Mouse (Mus musculus) heart, adult 10 weeks (tissue): Measurements from ENCODE around the gene Ankzf1. TPM values are rescaled to one million over a fixed set of nuclear protein-coding genes. Genes with fewer than 3 reads are reported as not detected.

ENCODE experiments used
- polyA plus RNA-seq: library from polyadenylated mRNA; stranded (reverse); fragments of 350-450 nt; fragmentation: Illumina TruSeq; extraction: RNeasy Lipid Tissue Mini Kit (QIAGEN cat#74804); gene quantifications from one replicate; pipeline ENCODE4 v1.2.3, GENCODE M21; 2014; ENCODE audit warnings: low read depth, low replicate concordance

Ankzf1 gene
- 18.6 TPM for polyA plus RNA-seq

DNA sequence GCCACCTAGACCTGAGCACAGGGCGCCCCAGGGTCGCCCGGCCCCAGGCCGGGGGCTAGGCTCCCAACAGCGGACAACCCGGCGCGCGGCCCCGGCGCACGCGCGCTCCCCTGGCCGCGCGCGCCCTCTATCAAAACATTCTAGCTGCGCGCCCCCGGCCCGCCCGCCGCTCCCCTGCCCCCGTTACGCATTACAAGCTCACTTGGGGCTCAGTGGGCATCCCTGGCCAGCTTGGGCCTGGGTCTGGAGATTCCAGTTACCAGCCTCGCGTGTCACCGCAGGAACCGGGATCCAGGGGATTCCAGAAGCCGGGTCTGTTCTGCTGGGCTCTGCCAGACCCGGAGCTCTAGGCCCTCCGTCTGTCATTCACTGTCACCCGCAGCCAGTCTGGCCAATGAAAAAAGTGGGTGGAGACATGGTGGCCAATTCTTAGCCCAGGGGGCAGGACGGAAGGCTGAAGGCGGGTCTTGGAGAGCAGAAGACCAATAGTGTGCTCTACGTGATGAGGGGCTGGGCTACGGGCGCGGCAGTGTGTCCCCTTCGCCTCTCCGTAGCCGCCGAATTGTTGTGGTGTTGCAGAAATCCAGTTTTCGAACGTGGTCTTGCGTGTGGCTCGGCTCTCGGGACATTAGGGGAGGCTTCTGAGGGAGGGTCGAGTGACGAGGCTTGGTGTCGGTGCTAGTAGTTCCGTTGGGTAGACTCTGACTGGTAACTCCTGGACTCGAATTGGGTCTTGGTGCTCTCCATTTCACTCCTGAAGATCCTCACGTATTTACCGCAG lies at the start of gene Ankzf1, which contains the start of gene Atg9a:
Gene Ankzf1, plus strand, starts transcription at position 530 of the 781 bp plus-strand sequence.
Gene Atg9a, minus strand, starts transcription at position 575 of the 781 bp plus-strand sequence.

DNA sequence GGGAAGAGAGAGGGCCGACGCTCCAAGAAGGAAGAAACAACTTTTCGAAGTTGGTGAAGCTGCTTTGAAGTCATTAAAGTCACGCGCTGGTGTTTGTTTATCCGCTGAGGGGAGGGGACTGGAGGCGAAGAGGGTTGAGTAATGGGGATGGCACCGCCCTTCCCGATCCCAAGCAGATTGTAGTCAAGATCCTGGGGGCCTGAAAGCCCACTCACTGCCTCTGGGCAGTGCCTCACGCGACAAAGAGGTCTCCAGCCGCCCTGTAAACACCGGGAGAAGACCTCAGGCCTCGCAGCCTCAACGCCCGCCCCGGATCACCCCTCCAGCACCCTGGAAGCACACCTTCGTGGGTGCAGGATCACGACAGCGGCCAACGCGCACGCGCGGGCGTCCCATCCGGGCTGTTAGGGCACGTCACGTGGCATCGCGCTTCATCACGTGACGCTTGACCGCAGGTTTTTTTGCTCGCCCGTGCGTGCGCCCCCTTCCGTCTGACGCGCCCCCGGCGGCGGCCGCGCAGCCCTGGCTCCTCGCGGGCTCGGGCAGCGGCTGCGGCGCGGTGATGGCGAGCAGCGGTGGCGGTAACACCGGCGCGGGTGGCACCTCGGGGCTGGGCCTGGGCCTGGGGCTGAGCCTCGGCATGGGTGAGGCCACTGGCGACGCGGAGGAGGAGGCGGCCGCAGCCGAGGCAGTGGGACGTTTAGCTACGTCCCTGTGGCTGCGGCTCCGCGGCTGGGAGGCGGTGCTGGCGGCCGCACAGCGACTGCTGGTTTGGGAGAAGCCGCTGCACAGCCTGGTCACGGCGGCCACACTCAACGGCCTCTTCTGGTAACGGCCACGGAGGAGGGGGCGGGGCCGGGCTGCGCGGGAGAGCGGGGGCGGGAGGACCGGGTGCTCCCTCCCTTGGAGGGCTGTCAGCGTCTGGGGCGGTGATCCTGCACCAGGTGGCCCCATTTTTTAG lies 49.4 kb upstream of the Ankzf1 start, which contains the start of the genes Cnppd1 and Retreg2:
Gene Cnppd1, minus strand, starts transcription at position 411 of the 961 bp plus-strand sequence.
Gene Retreg2, plus strand, starts transcription at position 478 of the 961 bp plus-strand sequence.

DNA sequence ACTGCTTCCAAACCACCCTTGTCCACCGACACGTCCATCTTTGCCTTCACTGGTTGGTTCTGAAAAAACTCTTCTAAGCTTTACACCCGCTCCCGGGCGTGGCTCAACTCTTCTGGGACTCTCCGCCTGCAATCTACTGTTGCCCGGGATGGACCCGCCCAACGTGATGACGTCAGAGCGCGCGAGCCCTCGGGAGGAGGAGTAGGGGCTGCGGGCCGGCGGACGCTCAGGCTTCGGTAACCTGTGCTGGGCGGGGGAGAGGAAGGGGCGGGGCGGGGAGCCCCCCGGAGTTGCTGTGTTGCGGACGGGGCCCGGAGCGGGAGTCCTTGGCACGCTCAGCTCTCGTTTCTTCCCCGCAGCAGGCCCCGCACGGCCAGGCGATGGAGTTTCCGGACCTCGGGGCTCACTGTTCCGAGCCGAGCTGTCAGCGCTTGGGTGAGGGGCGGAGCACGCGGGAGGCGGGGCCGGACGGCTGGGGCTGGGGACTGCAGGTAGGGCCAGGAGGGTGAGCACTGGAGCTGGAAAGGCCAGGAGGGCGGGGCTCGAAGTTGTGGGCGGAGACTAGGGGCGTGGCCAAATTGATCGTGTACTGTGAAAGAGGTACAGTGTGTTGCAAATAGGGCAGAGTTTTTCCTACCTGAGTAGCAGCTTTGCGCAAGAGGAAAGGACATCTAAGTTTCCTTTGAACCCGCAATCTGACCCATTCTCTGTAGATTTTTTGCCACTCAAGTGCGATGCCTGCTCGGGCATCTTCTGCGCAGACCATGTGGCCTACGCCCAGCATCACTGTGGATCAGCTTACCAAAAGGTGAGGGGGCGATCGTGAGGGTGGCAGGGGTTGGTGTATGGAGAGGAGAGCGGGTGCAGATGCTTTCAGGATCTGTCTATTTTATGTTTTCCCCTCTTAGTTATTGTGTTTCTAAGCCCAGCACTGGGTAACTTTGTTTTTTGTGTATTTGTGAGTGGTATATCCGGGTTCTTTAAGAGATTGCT lies 23.2 kb upstream of the Ankzf1 start, which contains the start of gene Zfand2b:
Gene Zfand2b, plus strand, starts transcription at position 175 of the 993 bp plus-strand sequence.

DNA sequence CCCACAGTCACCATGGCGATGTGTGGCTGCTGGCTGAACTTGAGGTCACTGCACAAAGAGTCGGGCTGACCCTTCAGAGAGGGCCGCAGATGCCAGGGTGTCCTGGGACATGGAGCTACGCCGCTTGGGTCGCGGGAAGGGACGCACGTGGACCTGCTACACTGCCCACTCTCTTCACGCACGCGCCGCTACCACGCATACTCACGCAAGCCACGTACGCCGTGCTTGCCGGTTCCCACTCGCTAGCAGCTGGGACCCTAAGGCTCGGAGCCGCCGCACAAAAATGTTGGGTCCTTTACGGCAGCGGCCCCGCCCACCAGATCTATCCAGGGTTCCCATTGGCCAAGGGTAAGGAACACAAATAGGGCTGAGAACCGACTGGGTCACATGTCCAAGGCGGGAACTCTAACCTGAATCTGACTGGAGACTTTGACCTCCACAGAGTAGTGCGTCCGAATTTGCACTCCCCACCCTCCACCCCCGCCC lies 11.8 kb upstream of the Ankzf1 start, which contains the start of gene Abcb6:
Gene Abcb6, minus strand, starts transcription at position 288 of the 486 bp plus-strand sequence.

DNA sequence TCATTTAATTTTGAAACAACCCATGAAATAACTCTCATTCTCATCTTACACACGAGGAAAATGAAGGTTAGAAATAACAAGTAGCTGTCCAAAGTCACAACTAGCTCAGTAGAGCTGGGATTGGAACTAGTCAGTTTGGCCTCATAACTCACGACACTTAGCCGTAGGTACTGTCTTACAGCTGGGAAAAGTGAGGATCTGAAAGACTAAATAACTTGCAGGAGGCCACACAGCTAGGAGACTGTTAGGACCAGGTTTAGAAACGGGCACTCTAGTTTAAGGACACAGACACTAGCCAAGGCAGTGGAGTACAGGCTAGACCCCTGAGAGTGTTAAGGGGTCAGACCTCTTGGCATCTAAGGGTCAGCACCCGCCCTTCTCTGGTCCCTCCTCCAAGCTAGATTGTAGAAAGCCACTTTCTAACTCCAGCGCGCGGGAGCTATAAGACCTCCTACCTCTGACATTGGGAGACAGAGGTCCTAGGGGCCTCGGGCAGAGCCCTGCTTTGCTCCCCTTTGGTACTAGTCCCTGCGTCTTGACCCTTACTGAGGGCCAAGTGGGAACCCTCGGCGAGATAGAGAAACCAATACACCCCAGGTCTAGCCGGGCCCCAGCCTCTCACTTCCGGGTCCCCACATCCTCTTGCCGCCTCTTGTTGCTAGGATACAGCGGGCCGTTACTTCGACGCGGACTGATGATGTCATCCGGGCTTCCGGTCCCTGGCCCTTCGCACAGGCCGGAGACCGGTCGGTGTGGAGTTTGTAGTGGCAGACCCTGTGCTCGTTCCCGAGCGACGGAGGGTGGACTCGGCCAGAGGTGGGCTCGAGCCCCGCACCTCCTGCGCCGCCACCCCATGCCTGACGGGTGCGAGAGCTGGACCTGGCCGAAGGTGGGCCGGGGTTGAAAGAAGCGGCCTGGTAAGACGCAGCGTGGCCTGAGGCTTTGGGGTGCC lies 18.5 kb downstream of the Ankzf1 start, which contains the start of the genes Glb1l and Stk16:
Gene Glb1l, minus strand, starts transcription at position 678 of the 952 bp plus-strand sequence.
Gene Stk16, plus strand, starts transcription at position 703 of the 952 bp plus-strand sequence.

DNA sequence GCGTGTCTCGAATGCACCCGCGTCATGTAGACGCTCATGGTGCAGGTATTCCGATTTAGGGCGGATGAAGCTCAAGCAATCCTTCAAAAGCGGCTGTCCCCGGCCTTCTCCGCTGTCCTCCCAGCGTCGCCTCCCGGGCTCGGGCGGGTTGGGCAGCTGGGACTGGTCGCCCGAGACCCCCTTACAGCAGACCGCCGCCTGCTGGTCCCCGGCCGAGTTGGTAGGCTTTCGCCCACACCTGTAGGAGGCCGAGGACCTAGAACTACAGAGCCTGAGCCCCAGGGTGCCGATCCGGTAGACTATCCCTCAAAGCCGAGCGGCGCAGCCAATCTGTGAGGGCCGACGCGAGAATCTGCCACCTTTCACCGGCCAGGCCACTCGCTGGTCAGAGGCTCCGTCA lies 27.6 kb downstream of the Ankzf1 start, which contains the start of gene Tuba4a:
Gene Tuba4a, minus strand, starts transcription at position 335 of the 400 bp plus-strand sequence.

DNA sequence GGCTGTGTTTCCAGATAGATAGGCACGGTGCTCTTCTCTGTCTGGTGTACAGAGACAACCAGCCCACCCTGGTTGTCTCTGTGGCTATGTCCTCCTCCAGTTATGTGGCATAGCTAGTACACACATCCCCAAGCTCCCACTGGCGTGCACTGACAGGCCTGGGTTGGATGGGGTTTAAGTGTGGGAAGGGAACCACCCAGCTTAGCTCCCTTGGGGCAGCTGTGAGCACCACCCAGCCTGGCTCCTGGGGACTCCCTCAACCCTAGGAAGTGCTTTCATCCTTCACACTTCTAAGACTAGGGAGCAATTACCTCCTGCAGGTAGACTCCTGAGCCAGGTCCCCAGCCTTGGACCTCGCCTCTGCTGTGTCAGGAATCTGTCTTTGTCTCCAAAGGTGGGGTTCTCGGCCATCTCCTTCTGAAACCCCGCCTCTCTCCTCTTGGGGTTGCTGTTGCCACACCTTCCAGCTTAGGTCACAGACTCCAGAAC lies 39.8 kb downstream of the Ankzf1 start, which contains the start of gene A630095N17Rik:
Gene A630095N17Rik, minus strand, starts transcription at position 439 of the 489 bp plus-strand sequence.

DNA sequence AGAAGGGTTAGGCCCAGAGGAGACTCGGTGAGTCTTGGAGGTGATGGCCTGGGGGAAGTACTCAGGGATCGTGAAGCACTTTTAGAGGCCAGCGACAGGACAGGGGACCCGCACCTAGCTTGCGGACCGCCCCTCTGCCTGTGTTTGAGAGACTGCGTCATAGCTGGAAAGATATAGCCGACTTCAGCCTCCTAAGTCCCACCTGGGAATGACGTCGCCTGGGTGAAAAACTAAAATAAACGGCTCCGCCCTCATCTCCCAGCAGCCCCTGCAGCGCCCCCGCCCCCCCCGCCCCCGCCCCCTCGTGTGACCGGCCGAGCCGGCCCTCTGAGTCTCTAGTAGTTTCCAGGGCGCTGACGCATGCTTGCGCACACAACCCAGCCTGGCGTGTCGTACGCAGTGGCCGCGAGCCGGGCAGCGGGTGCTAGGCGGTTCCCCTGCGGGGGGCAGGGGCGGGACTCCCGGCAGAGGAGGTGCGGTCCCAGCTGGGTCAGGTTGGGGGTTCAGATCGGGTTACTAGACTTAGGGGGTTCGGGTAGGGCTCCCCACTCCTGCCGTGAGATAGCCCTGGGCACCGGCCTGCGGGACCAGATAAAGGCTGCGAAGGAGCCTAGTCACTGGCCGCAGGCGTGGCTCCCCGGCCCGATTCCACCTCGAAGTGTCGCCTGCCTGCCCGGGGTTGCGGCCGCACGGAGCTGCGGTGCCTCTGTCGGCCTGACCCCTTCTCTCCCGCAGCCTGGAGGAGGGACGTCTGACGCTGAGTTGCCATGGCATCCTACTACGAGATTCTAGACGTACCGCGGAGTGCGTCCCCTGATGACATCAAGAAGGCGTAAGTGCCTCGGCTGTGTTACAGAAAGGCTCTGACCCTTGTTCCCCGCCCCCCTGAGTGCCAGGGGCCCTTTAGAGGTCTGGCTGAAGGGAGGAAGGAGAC lies 44.4 kb downstream of the Ankzf1 start, which contains the start of gene Dnajb2:
Gene Dnajb2, plus strand, starts transcription at position 290 of the 934 bp plus-strand sequence.

Other genes starting within 250 kb of the Ankzf1 start
- gene Ihh, start 240.5 kb upstream of the Ankzf1 start, polyA plus RNA-seq: not detected
- 6.0 TPM for gene Nhej1, start 67.0 kb upstream of the Ankzf1 start, polyA plus RNA-seq
- 0.92 TPM for gene Slc23a3, start 58.3 kb upstream of the Ankzf1 start, polyA plus RNA-seq
- 31.4 TPM for gene Cnppd1, start 49.4 kb upstream of the Ankzf1 start, polyA plus RNA-seq
- 22.9 TPM for gene Retreg2, start 49.4 kb upstream of the Ankzf1 start, polyA plus RNA-seq
- 18.5 TPM for gene Zfand2b, start 23.5 kb upstream of the Ankzf1 start, polyA plus RNA-seq
- gene Abcb6, start 11.8 kb upstream of the Ankzf1 start, polyA plus RNA-seq: 19.1 TPM
- 60.8 TPM for gene Atg9a, start within 50 bp of the Ankzf1 start, polyA plus RNA-seq
- gene Glb1l, start 18.7 kb downstream of the Ankzf1 start, polyA plus RNA-seq: 3.8 TPM
- gene Stk16, start 18.7 kb downstream of the Ankzf1 start, polyA plus RNA-seq: 57.6 TPM
- gene Tuba4a, start 27.7 kb downstream of the Ankzf1 start, polyA plus RNA-seq: 524 TPM
- gene A630095N17Rik, start 40.0 kb downstream of the Ankzf1 start, polyA plus RNA-seq: not detected
- 138 TPM for gene Dnajb2, start 44.3 kb downstream of the Ankzf1 start, polyA plus RNA-seq
- 1.8 TPM for gene Ptprn, start 72.4 kb downstream of the Ankzf1 start, polyA plus RNA-seq
- gene Resp18, start 86.3 kb downstream of the Ankzf1 start, polyA plus RNA-seq: not detected
- 85.9 TPM for gene Dnpep, start 125.8 kb downstream of the Ankzf1 start, polyA plus RNA-seq
- 1,259 TPM for gene Des, start 168.2 kb downstream of the Ankzf1 start, polyA plus RNA-seq
- 125 TPM for gene Speg, start 183.1 kb downstream of the Ankzf1 start, polyA plus RNA-seq
- 62.0 TPM for gene Gmppa, start 243.8 kb downstream of the Ankzf1 start, polyA plus RNA-seq